Mouse (Mus musculus) kidney, embryonic 15.5 days (tissue): ENCODE results near the gene Rgsl1. TPM values are rescaled to one million over a fixed set of nuclear protein-coding genes. Genes with fewer than 3 reads are reported as not detected.
A peak's percentile ranks its signal among the peaks of the same experiment; 100 is the strongest.

Source experiments
- ATAC-seq: fragments of 200-750 bp; cut with Nextera tagmentation; replicated peaks from 2 replicates; pipeline ENCODE4 v1.8.0; 2017; ENCODE audit warnings: moderate TSS enrichment; ENCODE audit not compliant: low FRiP score
- H3K27ac ChIP-seq: fragments of 300-500 bp; sonication (generic); 2 replicates; pipeline ENCODE4 v1.5.1; 2015; ENCODE audit warnings: mild to moderate bottlenecking, inconsistent platforms
- H3K27me3 ChIP-seq: fragments of 300-500 bp; sonication (generic); 2 replicates; pipeline ENCODE4 v1.6.1; 2015; ENCODE audit warnings: inconsistent platforms
- H3K36me3 ChIP-seq: fragments of 300-500 bp; sonication (generic); 2 replicates; pipeline ENCODE4 v1.6.1; 2015; ENCODE audit warnings: inconsistent platforms
- H3K4me1 ChIP-seq: fragments of 300-500 bp; sonication (generic); 2 replicates; pipeline ENCODE4 v1.6.1; 2015; ENCODE audit warnings: inconsistent platforms
- H3K4me2 ChIP-seq: fragments of 300-500 bp; sonication (generic); 2 replicates; pipeline ENCODE4 v1.6.1; 2015; ENCODE audit warnings: moderate library complexity, mild to moderate bottlenecking, inconsistent platforms
- H3K4me3 ChIP-seq: fragments of 300-500 bp; sonication (generic); replicated peaks from 2 replicates; pipeline ENCODE4 v1.5.1; 2015; ENCODE audit warnings: mild to moderate bottlenecking, inconsistent platforms
- H3K9ac ChIP-seq: fragments of 300-500 bp; sonication (generic); 2 replicates; pipeline ENCODE4 v1.6.1; 2015; ENCODE audit warnings: mild to moderate bottlenecking, inconsistent platforms
- H3K9me3 ChIP-seq: fragments of 300-500 bp; sonication (generic); replicated peaks from 2 replicates; pipeline ENCODE4 v1.6.1; 2016; ENCODE audit warnings: inconsistent platforms
- WGBS: fragments of 180-500 bp; shearing (Covaris S2); methylation state at CpG from one replicate; pipeline ENCODE4 v1.1.7; 2015; ENCODE audit warnings: mixed read lengths; 5-methylcytosine and 5-hydroxymethylcytosine counted together
- polyA plus RNA-seq: library from polyadenylated mRNA; unstranded; fragments of >200 nt; fragmentation: Nextera tagmentation; extraction: Ambion mirVana; gene quantifications from 2 replicates; pipeline ENCODE4 v1.2.1, GENCODE M21; 2015

Rgsl1 gene
- polyA plus RNA-seq, 1 experiment from 2014 or later, result not detected

GRCm38 (mm10) chr1:153748549-153748948, 95.4 kb downstream of the Rgsl1 start:
- WGBS, result 0% methylated on average over 1 of the region's 1 CpGs
- Histone ChIP-seq H3K27ac (peak overlapping the region; percentile 75), H3K4me3 (no peak overlapping the region), H3K9me3 (no peaks in the 10 kb centered on the region), H3K36me3 (no peaks in the 10 kb centered on the region), H3K9ac (no peak overlapping the region), H3K4me2 (peak overlapping the region; percentile 58), H3K4me1 (peaks cover 30% of the 10 kb centered on the region), H3K27me3 (no peaks in the 10 kb centered on the region; the same call in 1 of the 2 replicates)
- peak; percentile 30; the same call in 1 of the 2 replicates for ATAC-seq

GRCm38 (mm10) chr1:153747861-153748530, 95.9 kb downstream of the Rgsl1 start:
- Histone ChIP-seq H3K36me3 (no peaks in the 10 kb centered on the region), H3K4me2 (peak overlapping the region; percentile 58), H3K9me3 (no peaks in the 10 kb centered on the region), H3K27ac (peak overlapping the region; percentile 66), H3K4me3 (no peak overlapping the region), H3K27me3 (no peaks in the 10 kb centered on the region; the same call in 1 of the 2 replicates), H3K4me1 (peaks cover 30% of the 10 kb centered on the region), H3K9ac (no peak overlapping the region)
- ATAC-seq, result no peak
- 59% methylated on average over 12 of the region's 12 CpGs for WGBS

- H3K9ac ChIP-seq, result no peak overlapping the region
Observed at GRCm38 (mm10) chr1:153746728-153747127, 97.2 kb downstream of the Rgsl1 start.

GRCm38 (mm10) chr1:153746119-153746670, 97.7 kb downstream of the Rgsl1 start:
- no peak overlapping the region for H3K4me3 ChIP-seq
- H3K36me3 ChIP-seq, result no peaks in the 10 kb centered on the region
- H3K9me3 ChIP-seq, result no peaks in the 10 kb centered on the region
- ATAC-seq, result no peak
- H3K9ac ChIP-seq, result no peak overlapping the region
- peaks cover 30% of the 10 kb centered on the region for H3K4me1 ChIP-seq
- 80% methylated on average over 14 of the region's 14 CpGs for WGBS
- no peak overlapping the region for H3K27ac ChIP-seq
- H3K4me2 ChIP-seq, result no peak overlapping the region
- H3K27me3 ChIP-seq, result peaks cover 8% of the 10 kb centered on the region

More at GRCm38 (mm10) chr1:153746728-153747127, 97.2 kb downstream of the Rgsl1 start:
- H3K4me2 ChIP-seq, result no peak overlapping the region
- no peak overlapping the region for H3K27ac ChIP-seq
- no peak for ATAC-seq
- H3K27me3 ChIP-seq, result peaks cover 3% of the 10 kb centered on the region
- no peak overlapping the region for H3K4me3 ChIP-seq
- H3K36me3 ChIP-seq, result no peaks in the 10 kb centered on the region
- peaks cover 31% of the 10 kb centered on the region for H3K4me1 ChIP-seq
- no peaks in the 10 kb centered on the region for H3K9me3 ChIP-seq
- 4% methylated on average over 12 of the region's 12 CpGs for WGBS

- Histone ChIP-seq H3K9ac (no peak overlapping the region), H3K9me3 (no peaks in the 10 kb centered on the region), H3K4me1 (peaks cover 31% of the 10 kb centered on the region), H3K4me3 (no peak overlapping the region), H3K27ac (no peak overlapping the region), H3K4me2 (no peak overlapping the region; the same call in 1 of the 2 replicates), H3K36me3 (no peaks in the 10 kb centered on the region), H3K27me3 (peaks cover 40% of the 10 kb centered on the region)
- no peak for ATAC-seq
- WGBS, result 43% methylated on average over 11 of the region's 11 CpGs
Observed at GRCm38 (mm10) chr1:153742374-153743155, 101.4 kb downstream of the Rgsl1 start.

DNA sequence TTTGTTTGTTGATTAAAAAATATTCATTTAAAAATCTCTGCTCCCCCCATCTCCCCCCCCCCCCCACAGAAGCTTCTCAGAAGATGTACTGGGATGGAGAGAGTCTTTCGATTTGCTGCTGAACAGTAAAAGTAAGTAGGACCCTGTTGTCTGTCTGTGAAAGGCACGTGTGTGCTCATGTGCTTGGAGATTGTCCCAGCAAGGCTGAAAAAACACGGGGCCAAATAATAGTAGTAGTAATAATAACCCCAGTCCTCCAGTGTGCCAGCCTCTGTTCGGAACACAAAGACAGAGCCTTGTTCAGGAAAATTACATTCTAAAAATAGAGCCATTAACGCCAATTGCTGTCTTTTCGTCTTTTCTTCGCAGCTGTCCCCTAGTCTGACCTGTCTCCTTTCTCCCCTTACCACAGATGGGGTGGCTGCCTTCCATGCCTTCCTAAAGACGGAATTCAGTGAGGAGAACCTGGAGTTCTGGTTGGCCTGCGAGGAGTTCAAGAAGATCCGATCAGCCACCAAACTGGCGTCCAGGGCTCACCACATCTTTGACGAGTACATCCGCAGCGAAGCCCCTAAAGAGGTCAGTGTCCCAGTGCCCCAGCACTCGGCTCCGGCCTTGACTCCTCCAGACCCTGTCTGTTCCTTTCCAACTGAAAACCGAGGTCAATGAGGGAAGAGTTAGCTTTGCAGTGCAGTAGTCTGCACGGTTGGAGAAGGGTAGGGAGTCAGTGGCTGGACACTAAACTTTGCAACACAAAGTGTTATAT, 102.2 kb downstream of the Rgsl1 start:
- H3K36me3 ChIP-seq, result no peaks in the 10 kb centered on the region
- peak overlapping the region; percentile 44 for H3K4me3 ChIP-seq
- H3K4me2 ChIP-seq, result peak overlapping the region; percentile 80
- peaks cover 28% of the 10 kb centered on the region for H3K4me1 ChIP-seq
- ATAC-seq, result no peak
- WGBS, result 62% methylated on average over 18 of the region's 18 CpGs
- H3K27ac ChIP-seq, result no peak overlapping the region
- H3K9me3 ChIP-seq, result no peaks in the 10 kb centered on the region
- H3K27me3 ChIP-seq, result peaks cover 48% of the 10 kb centered on the region
- no peak overlapping the region for H3K9ac ChIP-seq

- H3K4me2 ChIP-seq, result peak overlapping the region; percentile 80
- no peak for ATAC-seq
- 34% methylated on average over 12 of the region's 12 CpGs for WGBS
- no peaks in the 10 kb centered on the region for H3K9me3 ChIP-seq
- H3K4me1 ChIP-seq, result peaks cover 28% of the 10 kb centered on the region
- peak overlapping the region; percentile 44 for H3K4me3 ChIP-seq
- no peaks in the 10 kb centered on the region for H3K36me3 ChIP-seq
- peaks cover 50% of the 10 kb centered on the region for H3K27me3 ChIP-seq
- peak overlapping the region; percentile 34; the same call in 1 of the 2 replicates for H3K9ac ChIP-seq
- no peak overlapping the region for H3K27ac ChIP-seq
Observed at GRCm38 (mm10) chr1:153740775-153741400, 103.1 kb downstream of the Rgsl1 start.

GRCm38 (mm10) chr1:153740145-153740544, 103.8 kb downstream of the Rgsl1 start, which contains the start of gene Rgs16:
Rgs16 (plus strand) TSS chr1:153740349.
- H3K4me1 ChIP-seq, result peaks cover 28% of the 10 kb centered on the region
- H3K4me2 ChIP-seq, result peak within 1 kb of the TSS; percentile 80
- no peak within 1 kb of the TSS for H3K27ac ChIP-seq
- peak; percentile 76 for ATAC-seq
- H3K4me3 ChIP-seq, result peak within 1 kb of the TSS; percentile 44
- WGBS, result under 1% methylated on average over 28 of the region's 28 CpGs
- no peaks in the 10 kb centered on the region for H3K9me3 ChIP-seq
- H3K36me3 ChIP-seq, result no peaks in the 10 kb centered on the region
- H3K9ac ChIP-seq, result peak within 1 kb of the TSS; percentile 34; the same call in 1 of the 2 replicates
- H3K27me3 ChIP-seq, result peaks cover 55% of the 10 kb centered on the region

DNA sequence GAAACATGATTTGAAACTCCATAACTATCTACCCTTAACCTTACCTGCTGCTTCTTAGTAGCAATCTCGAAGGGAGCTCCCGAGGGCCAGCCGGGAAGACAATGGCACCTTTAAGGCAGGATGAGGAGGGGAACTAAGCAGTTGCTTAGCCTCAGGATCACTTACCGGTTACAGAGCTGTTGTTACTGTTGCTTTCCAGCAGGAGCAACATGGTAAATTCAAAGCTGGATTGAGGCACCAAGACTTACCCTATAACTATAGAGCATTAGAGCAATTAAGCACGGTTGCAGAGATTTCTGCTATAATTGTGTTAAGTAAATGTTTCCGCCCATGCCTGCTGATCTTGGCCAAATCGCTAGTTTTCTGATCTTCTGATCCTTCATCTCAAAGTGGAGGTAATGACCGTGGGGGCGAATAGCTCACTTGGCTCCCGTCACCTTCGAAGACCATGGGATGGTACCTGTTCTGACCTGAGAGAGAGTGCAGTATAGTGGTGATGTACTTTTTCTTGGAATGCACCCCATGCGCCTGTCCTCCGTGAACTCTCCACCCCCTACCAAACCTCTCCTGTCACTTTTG, 104.4 kb downstream of the Rgsl1 start:
- Histone ChIP-seq H3K9ac (peak overlapping the region; percentile 34; the same call in 1 of the 2 replicates), H3K9me3 (no peaks in the 10 kb centered on the region), H3K36me3 (no peaks in the 10 kb centered on the region), H3K27me3 (peaks cover 55% of the 10 kb centered on the region), H3K4me1 (peaks cover 28% of the 10 kb centered on the region), H3K27ac (no peak overlapping the region), H3K4me2 (peak overlapping the region; percentile 80), H3K4me3 (peak overlapping the region; percentile 44)
- 0 out of 2 replicates have a peak, but pooled peaks have one; percentile 10 for ATAC-seq
- 17% methylated on average over 13 of the region's 13 CpGs for WGBS

DNA sequence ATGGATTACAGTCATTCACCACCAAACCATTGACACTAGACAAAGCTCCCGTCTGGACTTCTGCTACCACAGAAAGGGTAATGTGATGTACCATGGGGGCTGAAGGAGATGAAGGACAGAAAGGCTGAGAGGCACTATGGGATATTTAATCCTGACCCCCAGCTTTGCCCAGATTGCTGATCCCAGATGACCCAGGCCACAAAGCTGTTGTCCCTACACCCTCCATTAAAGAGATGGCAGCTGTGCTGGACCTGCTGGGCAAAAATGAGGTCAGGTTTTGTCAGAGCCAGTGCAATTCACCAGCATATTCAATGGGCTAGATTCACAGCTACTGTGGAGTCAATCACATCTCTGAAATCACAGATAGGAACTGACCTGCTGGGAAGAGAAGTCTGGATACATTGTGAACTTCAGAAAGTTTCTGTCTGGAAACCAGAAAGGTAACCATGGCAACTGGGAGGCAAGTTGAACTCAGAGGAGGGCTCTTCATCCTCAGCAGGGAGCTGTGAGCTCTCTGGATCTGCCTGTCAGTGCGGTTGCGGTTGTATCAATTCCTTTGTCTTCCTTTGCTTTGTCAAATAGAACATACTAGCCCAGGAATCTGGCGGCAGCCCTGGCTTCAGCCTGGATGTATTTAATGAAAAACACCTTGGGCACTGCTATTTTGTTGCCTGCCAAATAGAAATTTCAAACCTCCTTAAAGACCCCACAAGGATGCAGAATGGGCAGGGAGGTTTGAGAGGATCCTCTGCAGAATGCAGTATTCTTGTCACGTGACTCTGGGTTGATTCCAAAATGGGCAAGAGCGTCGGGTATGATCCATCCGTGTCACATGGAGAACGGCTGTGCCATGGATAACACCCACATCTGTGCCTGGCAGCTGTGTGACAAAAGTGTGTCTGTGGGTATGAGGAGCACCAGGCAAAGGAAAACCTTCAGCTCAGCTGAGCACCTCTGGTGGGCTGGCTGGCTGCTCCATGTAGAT, 106.5 kb downstream of the Rgsl1 start:
- H3K9me3 ChIP-seq, result no peaks in the 10 kb centered on the region
- H3K4me3 ChIP-seq, result no peak overlapping the region
- H3K36me3 ChIP-seq, result no peaks in the 10 kb centered on the region
- no peak for ATAC-seq
- peaks cover 55% of the 10 kb centered on the region for H3K27me3 ChIP-seq
- H3K4me1 ChIP-seq, result peaks cover 30% of the 10 kb centered on the region
- no peak overlapping the region for H3K4me2 ChIP-seq
- no peak overlapping the region for H3K27ac ChIP-seq
- 60% methylated on average over 9 of the region's 9 CpGs for WGBS
- H3K9ac ChIP-seq, result no peak overlapping the region
